Mouse (Mus musculus) left cerebral cortex, adult 11 months (tissue): ENCODE data around the gene Il17re.

Experiments
- DNase-seq: peaks from one replicate; pipeline ENCODE4 v3.0.0; 2022; ENCODE audit warnings: low spot score

Il17re gene

GRCm38 (mm10) chr6:113443091-113443490, 15.2 kb upstream of the Il17re start:
- DNase-seq: no peak

GRCm38 (mm10) chr6:113444207-113444965, 13.9 kb upstream of the Il17re start:
- no peak for DNase-seq

GRCm38 (mm10) chr6:113447639-113448038, 10.6 kb upstream of the Il17re start:
- DNase-seq: no peak

DNA sequence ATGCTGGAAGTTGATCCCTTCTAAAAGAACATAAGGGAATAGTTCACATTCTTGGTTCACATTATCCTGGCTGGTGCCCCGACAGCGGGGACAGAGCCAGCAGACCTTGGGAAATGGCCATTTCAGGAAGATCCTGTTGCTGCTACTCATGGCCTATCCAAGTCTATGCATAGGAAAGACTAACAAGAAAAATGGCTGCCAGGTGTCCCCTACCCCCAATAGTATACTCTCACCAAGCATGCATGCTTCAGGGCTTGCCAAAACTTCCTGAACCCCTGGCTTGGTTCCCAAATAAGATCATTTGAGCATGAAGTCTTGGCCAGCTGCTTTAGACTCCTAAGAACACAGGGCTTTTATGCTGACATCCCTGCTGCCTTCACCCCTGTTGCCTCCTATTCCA, 6.4 kb upstream of the Il17re start:
- DNase-seq: no peak

GRCm38 (mm10) chr6:113455007-113455406, 3.3 kb upstream of the Il17re start:
- no peak for DNase-seq

GRCm38 (mm10) chr6:113458635-113459034, 351 bp downstream of the Il17re start:
- DNase-seq: no peak

DNA sequence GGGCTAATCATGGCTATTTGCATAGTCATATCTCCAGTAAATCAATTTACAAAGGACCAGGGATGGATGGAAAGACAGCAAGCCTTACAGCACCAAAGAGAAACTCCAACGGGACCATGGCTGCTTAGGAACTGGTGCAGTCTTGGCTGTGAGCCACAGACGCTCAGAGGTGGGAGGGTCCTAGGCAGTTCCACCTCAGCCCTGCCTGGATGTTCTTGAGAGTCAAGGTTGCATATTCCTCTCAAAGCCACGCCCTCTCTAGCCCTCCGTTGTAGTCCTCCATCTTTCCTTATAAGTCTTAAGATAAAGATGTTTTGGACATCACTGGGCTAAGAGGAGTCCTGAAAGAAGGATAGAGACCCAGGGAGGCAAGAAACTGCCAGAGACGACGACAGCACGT, 5.8 kb downstream of the Il17re start:
- no peak for DNase-seq

DNA sequence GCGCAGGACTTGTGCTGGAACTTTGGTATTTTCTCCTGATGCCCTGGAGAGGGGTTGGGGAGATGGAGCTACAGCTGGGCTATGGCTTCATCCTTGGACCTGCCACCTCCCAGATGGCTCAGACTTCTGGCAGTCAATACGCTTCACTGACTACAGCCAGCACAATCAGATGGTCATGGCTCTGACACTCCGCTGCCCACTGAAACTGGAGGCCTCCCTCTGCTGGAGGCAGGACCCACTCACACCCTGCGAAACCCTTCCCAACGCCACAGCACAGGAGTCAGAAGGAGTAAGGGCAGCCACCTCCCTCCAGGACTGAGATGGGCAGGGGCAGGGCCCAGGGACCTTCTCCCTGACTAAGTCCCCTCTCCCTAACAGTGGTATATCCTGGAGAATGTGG, 7.3 kb downstream of the Il17re start:
- no peak for DNase-seq

- DNase-seq: no peak
These were observed 10.2 kb downstream of the Il17re start for GRCm38 (mm10) chr6:113468512-113468911.

- DNase-seq: no peak
These were observed 10.7 kb downstream of the Il17re start for GRCm38 (mm10) chr6:113469021-113469420.

- DNase-seq: no peak
These were observed 11.1 kb downstream of the Il17re start for GRCm38 (mm10) chr6:113469432-113469831.

- no peak for DNase-seq
These were observed 13.1 kb downstream of the Il17re start, which contains the start of gene Il17rc for GRCm38 (mm10) chr6:113471297-113471936. Gene Il17rc, plus strand, starts transcription at chr6:113471427.

DNA sequence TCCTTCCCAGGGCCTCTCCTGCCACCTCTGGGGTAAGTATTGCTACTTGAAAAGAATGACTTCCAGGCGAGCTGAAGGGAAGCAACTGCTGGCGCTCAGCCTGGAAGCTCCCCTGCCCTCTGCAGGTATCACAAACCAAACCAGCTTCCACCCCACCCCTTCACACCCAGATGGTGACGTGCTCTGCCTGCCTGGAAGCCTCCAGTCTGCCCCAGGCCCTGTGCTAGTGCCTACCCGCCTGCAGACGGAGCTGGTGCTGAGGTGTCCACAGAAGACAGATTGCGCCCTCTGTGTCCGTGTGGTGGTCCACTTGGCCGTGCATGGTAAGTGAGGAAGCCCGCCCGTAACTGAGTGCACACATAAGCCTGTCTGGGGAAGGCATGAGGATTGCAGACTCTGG, 13.8 kb downstream of the Il17re start:
- DNase-seq: no peak

GRCm38 (mm10) chr6:113473246-113473645, 15.0 kb downstream of the Il17re start:
- no peak for DNase-seq

DNA sequence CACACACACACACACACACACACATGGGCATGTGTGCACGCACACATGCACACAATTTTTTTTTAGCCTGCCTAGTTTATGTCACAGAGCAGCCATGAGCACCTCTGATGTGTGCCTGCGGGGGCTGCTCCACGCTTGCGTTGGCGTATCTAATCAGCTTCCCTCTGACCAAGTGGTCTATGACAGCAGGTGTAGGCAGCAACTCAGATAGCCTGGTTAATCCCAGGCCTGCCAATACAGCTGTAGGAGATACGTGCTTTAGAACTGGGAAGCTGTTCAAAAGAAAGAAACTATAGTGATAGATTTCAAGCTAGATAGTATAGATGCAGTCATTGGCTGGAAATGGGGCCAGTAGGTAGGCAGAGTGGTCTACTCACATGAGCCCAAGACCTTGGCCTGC, 15.4 kb downstream of the Il17re start:
- no peak for DNase-seq

- DNase-seq: no peak
These were observed 19.1 kb downstream of the Il17re start for GRCm38 (mm10) chr6:113477353-113477752.

- no peak for DNase-seq
These were observed 20.6 kb downstream of the Il17re start for GRCm38 (mm10) chr6:113478906-113479305.

- DNase-seq: no peak
These were observed 22.5 kb downstream of the Il17re start for GRCm38 (mm10) chr6:113480555-113481373.

- no peak for DNase-seq
These were observed 24.3 kb downstream of the Il17re start for GRCm38 (mm10) chr6:113482477-113483099.

DNA sequence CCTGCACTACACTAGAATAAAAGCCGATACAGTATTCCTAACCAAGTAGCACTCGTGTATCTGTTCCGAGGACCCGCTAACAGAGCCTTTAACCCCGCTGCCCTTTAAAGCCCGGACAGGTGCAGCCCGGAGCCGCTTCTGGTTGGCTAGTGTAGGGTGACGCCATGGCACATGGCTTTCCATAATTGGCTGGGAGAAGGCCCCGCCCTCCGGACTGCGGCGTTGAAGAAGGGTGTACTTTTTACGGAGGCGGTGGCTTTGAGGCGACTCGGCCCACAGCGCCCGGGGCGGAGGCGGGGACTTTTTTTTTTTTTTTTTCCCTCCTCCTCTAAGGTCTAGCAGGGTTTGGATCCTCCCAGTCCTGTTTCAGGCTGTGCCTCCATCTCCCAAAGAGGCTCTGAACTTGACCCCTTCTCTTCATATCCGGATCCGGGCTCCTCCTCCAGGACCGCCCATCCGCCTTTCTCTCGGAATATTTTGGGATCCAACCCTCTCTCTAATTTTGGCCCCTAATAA, 24.9 kb downstream of the Il17re start, which contains the start of gene Creld1:
TSS of gene Creld1 (plus strand) at position 198 of the 516 bp plus-strand sequence.
- DNase-seq: peak; percentile 88

- no peak for DNase-seq
These were observed 25.4 kb downstream of the Il17re start for GRCm38 (mm10) chr6:113483729-113484128.

DNA sequence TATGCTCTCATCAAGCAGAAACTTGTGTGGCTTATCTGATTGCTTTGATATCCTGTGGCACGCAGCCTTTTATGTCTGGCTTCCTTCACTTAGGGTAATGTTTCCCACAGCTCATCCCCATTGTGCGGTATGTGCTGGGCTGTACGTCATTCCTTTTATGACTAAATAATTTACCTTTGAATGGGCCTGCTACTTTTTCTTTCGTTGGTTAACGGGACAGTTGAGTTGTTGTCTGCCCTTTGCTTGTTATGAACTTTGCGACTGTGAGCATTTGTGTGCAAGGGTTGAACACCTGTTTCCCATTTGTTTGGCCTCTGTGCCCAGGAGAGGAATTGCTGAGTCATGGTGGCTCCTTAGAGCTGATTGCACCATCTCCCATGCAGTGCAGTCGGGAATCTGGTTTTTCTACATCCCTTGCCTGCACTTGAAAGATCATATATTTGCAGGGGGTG, 28.9 kb downstream of the Il17re start:
- DNase-seq: no peak
